Mouse (Mus musculus) gastrocnemius, adult 2 months (tissue): Measurements from ENCODE around the gene Acyp2. TPM values are rescaled to one million over a fixed set of nuclear protein-coding genes. Genes with fewer than 3 reads are reported as not detected.

Source experiments
- DNase-seq: peaks from one replicate; pipeline ENCODE4 v3.0.0; 2022
- H3K27ac ChIP-seq: fragments of 200-600 bp; 2 replicates; pipeline ENCODE4 v1.8.1; 2022; ENCODE audit warnings: mild to moderate bottlenecking
- H3K4me3 ChIP-seq: fragments of 200-600 bp; 2 replicates; pipeline ENCODE4 v1.8.1; 2022; ENCODE audit warnings: mild to moderate bottlenecking, moderate library complexity
- CTCF ChIP-seq: fragments of 200-600 bp; IDR thresholded peaks from 2 replicates; pipeline ENCODE4 v1.8.1; 2022; ENCODE audit warnings: antibody characterized with exemption, mild to moderate bottlenecking, moderate library complexity
- intact Hi-C: fragments of 180-260 bp; cut with DNase I; formaldehyde crosslinking; loops from one replicate; pipeline ENCODE4 v1.15.1; 2025
- total RNA-seq, 2 experiments: library from RNA; stranded (reverse); gene quantifications; 2 replicates each; pipeline ENCODE4 v1.2.3; 2021

Acyp2 gene
- total RNA-seq, 2 experiments from 2014 or later = 119 to 146 TPM

DNA sequence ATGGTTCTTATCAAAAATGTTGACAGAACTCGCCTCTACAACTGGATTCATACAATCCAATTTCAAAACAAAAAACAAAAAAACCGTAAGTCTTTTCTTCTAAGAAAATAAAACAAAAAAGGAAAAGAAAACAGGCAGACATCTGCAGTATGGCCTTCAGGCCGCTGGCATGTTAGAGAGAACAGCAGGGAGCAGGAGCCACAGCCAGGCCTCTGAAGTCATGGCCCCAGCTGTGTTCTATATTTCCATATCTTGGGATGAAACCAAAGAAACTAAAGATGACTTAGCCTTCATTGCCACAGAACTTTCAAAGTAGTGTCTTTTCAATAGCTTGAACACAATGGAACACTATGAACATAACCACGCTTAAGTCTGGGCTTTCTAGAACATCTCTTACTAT is 31.2 kb downstream of the Acyp2 start:
- no peak for TF ChIP-seq CTCF
- Histone ChIP-seq H3K4me3 (no peak overlapping the region), H3K27ac (no peak overlapping the region)
- intact Hi-C loops = no loop called here
- peak; percentile 23 for DNase-seq

DNA sequence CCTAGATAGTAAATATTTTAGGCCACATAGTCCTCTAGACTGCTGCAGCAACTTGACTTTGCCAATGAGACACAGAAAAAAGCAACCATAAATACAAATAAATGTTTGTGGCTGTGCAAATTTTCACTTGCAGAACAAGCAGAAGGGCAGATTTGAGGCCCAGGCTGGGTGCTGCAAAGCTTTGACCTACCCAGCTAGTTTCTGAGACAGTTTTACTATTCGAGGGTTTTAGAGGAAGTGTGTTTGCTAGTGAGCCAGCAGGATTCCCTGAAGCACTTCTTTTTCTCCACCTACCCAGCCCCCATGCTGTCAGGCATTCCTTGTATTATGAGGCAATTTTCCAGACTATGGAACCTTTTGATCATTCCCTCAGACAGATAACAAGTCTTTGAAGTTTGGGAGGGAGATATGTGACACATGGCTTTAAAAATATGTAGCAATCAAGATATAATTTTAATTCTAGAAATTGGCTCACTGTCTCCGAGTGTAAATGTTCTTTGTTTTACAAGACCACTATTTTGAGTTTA is 31.8 kb downstream of the Acyp2 start:
- TF ChIP-seq CTCF = no peak
- H3K4me3 ChIP-seq = no peak overlapping the region
- H3K27ac ChIP-seq = no peak overlapping the region
- intact Hi-C loops = no loop called here
- no peak for DNase-seq

DNA sequence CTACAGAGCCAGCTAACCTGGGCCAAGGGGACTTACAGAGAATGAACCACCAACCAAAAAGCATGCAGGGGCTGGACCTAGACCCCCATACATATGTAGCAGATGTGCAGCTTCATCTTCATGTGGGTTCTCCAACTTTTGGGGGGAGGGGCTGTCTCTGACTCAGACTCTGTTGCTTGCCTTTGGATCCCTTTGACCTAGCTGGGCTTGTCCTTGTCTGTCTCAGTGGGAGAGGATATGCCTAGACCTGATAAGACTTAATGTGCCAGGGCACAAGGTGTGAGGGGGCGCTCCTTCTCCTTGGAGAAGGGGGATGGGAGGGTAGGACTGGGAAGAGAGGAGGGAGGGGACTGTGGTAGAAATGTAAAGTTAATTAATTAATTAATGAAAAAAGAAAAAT is 33.4 kb downstream of the Acyp2 start:
- no peak overlapping the region for H3K4me3 ChIP-seq
- intact Hi-C loops = no loop called here
- TF ChIP-seq CTCF = no peak
- H3K27ac ChIP-seq = no peak overlapping the region
- DNase-seq = no peak

DNA sequence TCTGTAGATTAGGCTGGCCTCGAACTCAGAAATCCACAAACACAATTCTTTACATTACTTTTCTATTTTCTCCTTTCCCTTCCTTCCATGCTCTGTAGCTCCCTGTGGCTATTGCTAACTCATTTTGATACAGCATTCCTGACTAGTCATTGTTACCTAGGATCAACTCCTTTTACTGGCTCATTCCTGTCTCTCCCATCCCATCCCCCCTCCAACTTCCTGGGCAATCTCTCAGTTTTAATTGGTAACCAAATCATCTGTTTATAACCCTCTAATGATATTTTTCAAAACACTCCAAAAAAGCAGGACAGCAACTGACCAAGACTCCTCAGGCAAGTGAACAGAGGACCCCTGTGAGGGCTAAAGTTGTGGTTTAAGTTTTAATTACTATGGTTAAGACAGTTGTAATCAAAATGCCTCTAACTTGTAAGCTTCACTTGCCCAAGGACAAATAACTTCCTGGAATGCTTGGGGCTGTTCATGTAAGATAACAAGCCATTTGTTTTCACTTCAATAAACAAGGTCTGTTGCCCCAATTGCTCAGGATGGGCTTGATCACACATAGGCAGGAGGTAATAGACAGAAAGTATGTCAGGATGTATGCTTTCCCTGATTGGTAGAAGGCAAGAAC is 35.4 kb downstream of the Acyp2 start:
- H3K4me3 ChIP-seq = no peak overlapping the region
- no peak for TF ChIP-seq CTCF
- no peak for DNase-seq
- intact Hi-C loops = no loop called here
- no peak overlapping the region for H3K27ac ChIP-seq

DNA sequence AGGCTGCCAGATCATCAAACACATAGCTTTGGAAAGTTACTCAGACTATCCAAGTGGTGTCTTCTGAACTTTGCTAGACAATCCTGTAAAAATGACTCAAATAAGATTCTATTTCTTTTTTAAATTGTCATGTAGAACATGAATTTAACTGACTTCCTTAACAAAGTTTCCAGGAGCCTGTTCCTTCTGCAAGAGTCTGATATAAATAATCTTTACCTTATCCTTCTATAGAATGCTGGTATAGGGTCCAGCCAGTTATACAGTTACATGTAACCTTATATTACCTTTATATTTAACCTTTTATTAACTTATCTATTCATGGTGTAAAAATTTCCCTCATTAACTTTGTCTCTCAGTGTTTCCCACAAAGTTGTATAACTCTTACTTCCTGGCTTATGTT is 36.7 kb downstream of the Acyp2 start:
- Histone ChIP-seq H3K4me3 (no peak overlapping the region), H3K27ac (no peak overlapping the region)
- intact Hi-C loops = no loop called here
- no peak for DNase-seq
- TF ChIP-seq CTCF = no peak

DNA sequence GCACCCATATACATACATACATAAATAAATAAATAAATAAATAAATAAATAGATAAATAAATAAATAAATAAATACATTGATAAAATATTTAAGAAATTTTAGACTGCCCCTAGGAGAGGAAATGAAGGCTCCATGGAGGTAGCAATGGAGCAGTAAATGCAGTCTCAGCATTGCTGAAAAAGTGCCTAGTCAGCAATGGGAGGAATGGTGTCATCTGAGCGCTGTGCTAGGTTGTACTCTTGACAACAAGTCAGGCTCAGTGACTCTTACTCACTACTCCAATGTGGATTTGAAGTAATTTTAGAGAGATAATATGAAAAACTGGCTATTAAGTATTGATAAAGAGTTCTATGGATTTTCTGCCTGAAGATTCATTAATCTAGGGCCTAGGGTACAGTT is 40.1 kb downstream of the Acyp2 start:
- Histone ChIP-seq H3K27ac (no peak overlapping the region), H3K4me3 (no peak overlapping the region)
- no peak for TF ChIP-seq CTCF
- intact Hi-C loops = no loop called here
- DNase-seq = no peak

DNA sequence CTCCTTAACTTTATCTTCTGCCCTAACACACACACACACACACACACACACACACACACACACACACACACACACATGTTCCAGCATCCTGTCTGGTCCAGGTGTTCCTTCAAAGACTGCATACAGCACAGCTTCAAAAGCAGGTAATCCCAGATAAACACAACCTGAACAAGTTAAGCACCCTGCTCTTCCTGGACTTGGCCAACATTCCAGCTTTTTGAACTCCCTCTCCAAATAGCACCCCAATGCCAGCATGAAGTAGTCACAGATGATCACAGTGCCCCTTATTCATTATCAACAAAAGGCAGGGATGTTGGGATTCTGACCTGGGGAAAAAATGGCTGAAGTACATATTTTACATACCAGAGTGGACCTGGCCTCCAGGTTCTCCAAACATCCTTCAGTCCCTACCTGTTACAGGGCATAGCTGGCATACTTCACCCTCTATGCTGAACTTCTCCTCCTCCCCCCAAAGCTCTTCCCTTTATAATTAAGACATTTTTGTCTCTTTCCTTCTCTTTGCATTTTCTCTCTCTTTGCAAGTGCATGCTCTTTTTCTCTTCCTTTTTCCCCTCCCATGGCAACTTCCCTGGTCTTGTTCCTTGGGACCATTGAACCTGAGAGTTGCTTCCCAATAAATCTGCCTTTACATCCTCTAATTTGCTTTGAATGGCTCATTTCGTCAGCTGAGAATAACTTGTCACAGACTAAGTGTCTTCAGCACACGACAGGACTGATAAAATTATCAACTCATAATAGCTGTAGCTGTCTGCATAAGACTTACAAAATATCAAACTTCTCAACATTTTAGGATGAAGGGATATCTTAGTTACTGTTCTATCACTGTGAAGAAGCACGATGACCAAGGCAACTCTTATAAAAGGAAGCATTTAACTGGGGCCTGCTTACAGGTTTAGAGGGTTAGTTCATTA is 41.5 kb downstream of the Acyp2 start:
- no peak for DNase-seq
- no peak overlapping the region for H3K27ac ChIP-seq
- intact Hi-C loops = no loop called here
- H3K4me3 ChIP-seq = no peak overlapping the region
- TF ChIP-seq CTCF = no peak

DNA sequence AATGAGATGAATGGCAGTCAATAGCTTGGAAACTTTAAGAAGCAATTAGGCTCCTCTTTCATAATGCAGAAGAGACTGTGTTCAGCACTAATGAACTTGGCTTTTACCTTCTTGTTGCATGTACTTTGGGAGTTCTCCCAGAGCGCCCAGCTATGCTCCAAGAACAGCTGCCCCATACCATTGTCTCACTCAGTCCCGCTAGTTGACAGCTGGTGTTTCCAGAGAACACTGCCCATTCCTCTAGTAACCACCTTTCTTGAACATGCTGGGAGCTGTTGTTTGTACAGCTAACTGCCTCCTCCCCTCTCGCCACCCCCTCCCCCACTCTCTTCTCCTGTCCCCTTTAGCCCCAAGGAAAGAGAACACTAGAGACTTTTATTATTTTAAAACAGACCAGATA is 52.1 kb downstream of the Acyp2 start:
- no peak for DNase-seq
- H3K4me3 ChIP-seq = no peak overlapping the region
- H3K27ac ChIP-seq = no peak overlapping the region
- TF ChIP-seq CTCF = no peak
- intact Hi-C loops = no loop called here

DNA sequence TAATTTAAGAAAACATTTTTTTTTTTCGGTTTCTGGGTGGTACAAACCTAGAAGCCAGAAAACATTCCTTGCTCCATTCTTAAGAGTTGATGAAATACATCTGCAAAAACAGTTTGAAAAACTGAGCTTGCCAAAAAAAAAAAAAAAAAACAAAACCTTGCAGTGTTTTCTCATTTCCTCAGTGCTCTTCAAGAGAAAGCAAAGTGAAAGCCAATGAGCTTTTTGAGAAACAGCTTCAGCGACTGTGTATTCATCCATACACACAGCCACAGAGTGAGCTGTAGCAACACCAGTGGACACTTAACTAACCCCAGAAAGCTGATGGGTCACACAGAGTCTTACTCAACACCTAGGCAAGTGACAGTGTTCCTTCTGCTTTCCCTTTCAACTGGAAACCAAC is 69.4 kb downstream of the Acyp2 start:
- Histone ChIP-seq H3K4me3 (peak overlapping the region; percentile 26; the same call in 1 of the 2 replicates), H3K27ac (peak overlapping the region; percentile 87)
- DNase-seq = no peak
- no peak for TF ChIP-seq CTCF
- intact Hi-C loops = no loop called here

DNA sequence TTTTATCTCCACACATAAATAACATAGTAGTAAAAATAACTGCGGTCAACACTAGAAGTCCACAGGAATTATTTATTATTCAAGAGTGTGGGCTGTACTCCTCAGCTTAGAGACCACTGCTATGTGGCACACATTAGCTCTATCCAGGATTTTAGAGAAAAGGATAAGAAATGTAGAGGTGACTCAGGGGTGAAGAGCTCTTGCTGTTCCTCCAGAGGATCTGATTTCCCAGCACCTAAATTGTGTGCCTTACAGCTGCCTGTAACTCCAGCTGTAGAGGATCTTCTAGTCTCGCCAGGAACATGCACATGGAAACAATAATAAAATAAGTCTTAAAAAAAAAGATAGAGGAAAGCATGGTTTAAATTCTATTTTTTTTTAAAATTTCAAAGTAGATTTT is 70.5 kb downstream of the Acyp2 start:
- TF ChIP-seq CTCF = no peak
- intact Hi-C loops = loop anchor here (5.0 kb wide), 1 partner anchor 73 kb away; no protein-coding TSS in a partner anchor
- H3K27ac ChIP-seq = peak overlapping the region; percentile 87
- no peak overlapping the region for H3K4me3 ChIP-seq
- DNase-seq = no peak

DNA sequence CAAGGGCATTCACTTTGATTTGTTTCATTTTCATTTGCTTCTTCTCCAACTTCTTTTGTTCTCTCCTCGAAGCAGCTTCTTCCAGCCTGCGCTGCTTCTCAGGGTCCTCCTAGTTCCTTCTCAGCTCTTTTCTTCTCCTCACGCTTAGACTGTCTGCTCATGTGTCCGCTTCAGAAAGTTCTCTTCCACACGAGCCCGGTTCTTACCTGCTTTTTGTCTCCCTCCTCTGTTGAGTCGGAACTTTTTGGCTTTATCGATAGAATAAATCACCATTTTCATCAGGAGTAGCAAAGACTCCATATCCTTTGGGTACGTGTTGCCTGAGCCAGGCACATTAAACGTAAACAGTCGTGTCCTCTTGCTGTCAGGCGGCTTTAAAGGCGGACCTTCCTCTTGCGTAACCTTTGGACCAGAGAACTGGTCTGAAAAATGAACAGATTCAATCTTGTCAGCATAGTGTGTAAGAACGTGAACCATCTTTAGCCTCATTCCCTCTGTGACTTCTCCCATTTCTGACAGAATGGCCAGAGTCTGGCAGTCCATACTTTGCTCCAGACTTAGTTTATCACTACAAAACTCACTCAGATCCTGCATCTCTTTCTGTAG is 76.5 kb downstream of the Acyp2 start:
- no peak for TF ChIP-seq CTCF
- Histone ChIP-seq H3K27ac (no peak overlapping the region), H3K4me3 (no peak overlapping the region)
- no peak for DNase-seq
- intact Hi-C loops = no loop called here

DNA sequence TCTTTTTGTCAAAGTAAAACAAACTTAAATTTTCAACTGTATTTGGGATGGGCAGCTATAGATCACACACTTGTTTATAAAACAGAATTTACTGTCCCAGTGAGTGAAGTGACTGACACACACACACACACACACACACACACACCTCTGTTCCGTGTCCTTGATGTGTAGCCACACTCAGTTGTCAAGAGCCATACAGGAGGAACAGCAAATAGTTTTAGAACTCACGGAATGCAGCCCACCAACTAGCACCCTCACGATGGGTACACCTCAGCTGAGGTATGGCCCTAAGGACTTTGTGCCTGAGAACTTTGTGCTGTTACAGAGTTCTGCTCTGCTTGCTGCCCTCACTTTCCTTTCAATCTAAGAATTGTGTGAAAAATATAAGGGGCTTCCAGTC is 78.8 kb downstream of the Acyp2 start:
- intact Hi-C loops = no loop called here

DNA sequence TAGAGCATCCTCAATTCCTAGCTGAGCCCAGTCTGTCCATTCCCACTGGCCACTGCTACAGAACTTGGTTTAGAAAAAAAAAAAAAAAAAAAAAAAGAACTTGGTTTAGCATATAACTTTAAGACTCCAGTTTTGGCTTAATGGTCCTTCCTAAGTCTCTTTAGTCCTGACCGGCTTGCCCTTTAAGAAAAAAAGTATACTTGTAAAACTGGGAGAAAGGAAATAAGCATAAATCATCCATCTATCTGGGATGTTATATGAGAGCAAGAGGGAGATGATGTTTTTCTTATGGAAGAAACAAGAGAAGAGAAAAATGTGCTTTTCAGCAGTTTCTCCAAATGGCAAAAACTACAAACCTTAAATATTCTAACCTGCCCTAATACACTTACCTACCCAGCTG is 89.2 kb downstream of the Acyp2 start:
- no peak for DNase-seq
- intact Hi-C loops = no loop called here
- TF ChIP-seq CTCF = no peak
- Histone ChIP-seq H3K27ac (no peak overlapping the region), H3K4me3 (no peak overlapping the region)

More for the DNA sequence above, 78.8 kb downstream of the Acyp2 start:
- TF ChIP-seq CTCF = no peak
- Histone ChIP-seq H3K4me3 (no peak overlapping the region), H3K27ac (no peak overlapping the region)
- DNase-seq = no peak
